Comparison of ENCODE assay signal across 8 mouse cellular contexts in the genomic region with DNA sequence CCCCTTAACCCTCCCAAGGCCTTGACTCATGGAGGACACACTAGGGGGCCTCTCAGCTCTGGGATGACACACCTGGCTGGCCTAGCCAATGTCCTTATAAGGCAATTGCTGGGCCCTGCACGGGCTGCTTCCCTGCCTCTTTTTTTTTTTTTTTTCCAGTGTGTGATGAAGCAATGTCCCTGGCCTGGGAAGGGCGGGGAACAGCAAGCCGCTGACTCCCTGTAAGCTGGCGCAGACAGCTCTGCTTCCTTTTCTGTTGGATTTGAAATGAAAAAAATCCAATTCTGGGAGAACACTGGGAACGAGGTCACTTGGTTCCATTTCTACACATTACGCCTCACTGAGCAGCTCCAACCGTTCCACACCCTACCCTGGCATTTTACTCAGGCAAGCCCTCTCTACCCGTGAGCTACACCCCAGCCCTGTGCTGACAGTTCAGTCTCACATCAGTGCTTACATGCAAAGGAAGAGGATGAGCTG.
DNase-seq lines count a peak whose midpoint lies in the region; ATAC-seq and TF ChIP-seq lines count a peak whose summit lies in the region.

No protein-coding gene starts in this region.

- H3K9me3 ChIP-seq in lung, embryonic 14.5 days (ENCODE audit: low read depth, low read length): no peaks in the 10 kb centered on the region

- peaks cover 19% of the 10 kb centered on the region for H3K4me1 ChIP-seq in lung, embryonic 14.5 days (ENCODE audit: insufficient read depth)

- TF ChIP-seq CTCF in C2C12 (IDR thresholded peaks at IDR 0.05; ENCODE audit: control insufficient read depth, insufficient read depth, insufficient read length): no peak
- no peak for TF ChIP-seq CTCF in lung, embryonic 14.5 days (IDR thresholded peaks at IDR 0.05; ENCODE audit: low read depth)

- no peaks in the 10 kb centered on the region for H3K79me2 ChIP-seq in C2C12 (ENCODE audit: control insufficient read depth, insufficient read depth)

- H3K27ac ChIP-seq in lung, embryonic 14.5 days (ENCODE audit: low read depth): 0 out of 2 replicates have a peak overlapping the region, but pooled peaks have one; percentile 15

- no peak overlapping the region for H3K9ac ChIP-seq in lung, embryonic 14.5 days

- DNase-seq in NIH3T3 (ENCODE audit: low read depth): peak; percentile 93
- DNase-seq in heart, postnatal 36 days: peak; percentile 18 to 39
- peak; percentile 52 for DNase-seq in lung, embryonic 14.5 days
- no peak for DNase-seq in thymus, postnatal 4 days
- DNase-seq in natural killer cell, adult 2 months (ENCODE audit: low spot score in 2 of 2): no peak
- DNase-seq in urinary bladder, adult 2 months (ENCODE audit: low spot score): no peak

- WGBS in lung, embryonic 14.5 days: 46% methylated on average over 8 of the region's 8 CpGs

- no peaks in the 10 kb centered on the region for H3K79me3 ChIP-seq in C2C12 (ENCODE audit: low read depth)

- intact Hi-C loops in heart, postnatal 36 days (cut with DNase I): no loop called here

- no peak overlapping the region for H3K4me2 ChIP-seq in lung, embryonic 14.5 days

- no peaks in the 10 kb centered on the region for H3K36me3 ChIP-seq in C2C12 (ENCODE audit: control insufficient read depth, insufficient read depth)
- H3K36me3 ChIP-seq in lung, embryonic 14.5 days (ENCODE audit: insufficient read depth): no peaks in the 10 kb centered on the region

- peak; percentile 21; the same call in 1 of the 2 replicates for ATAC-seq in lung, embryonic 14.5 days (ENCODE audit: insufficient read depth)
- no peak for ATAC-seq in erythroid progenitor cell, adult 5-6 weeks (replicated peaks; ENCODE audit: low FRiP score, poor library complexity, severe bottlenecking)

- H3ac ChIP-seq in C2C12 (ENCODE audit: control insufficient read depth, insufficient read length, low read depth): peak overlapping the region; percentile 52

- no peak overlapping the region for H3K4me3 ChIP-seq in C2C12 (ENCODE audit: insufficient read depth, poor library complexity, severe bottlenecking)
- H3K4me3 ChIP-seq in lung, embryonic 14.5 days (ENCODE audit: low read depth, low read length): no peak overlapping the region

- no peaks in the 10 kb centered on the region for H3K27me3 ChIP-seq in C2C12 (ENCODE audit: control insufficient read depth, insufficient read depth, insufficient read length)
- H3K27me3 ChIP-seq in lung, embryonic 14.5 days (ENCODE audit: insufficient read depth, low read length): no peaks in the 10 kb centered on the region

TF ChIP-seq in C2C12, 6 proteins besides CTCF, POLR2A, EP300 and RAD21:
- TF ChIP-seq FOSL1 (IDR thresholded peaks at IDR 0.05; ENCODE audit: insufficient read depth, low read length, poor library complexity, severe bottlenecking) (no peak), CEBPB (IDR thresholded peaks at IDR 0.05; ENCODE audit: low read depth) (peak; percentile 96), MAX (IDR thresholded peaks at IDR 0.05) (peak; percentile 74), USF1 (IDR thresholded peaks at IDR 0.05; ENCODE audit: low read depth) (no peak), MYOD1 (IDR thresholded peaks at IDR 0.05; ENCODE audit: control insufficient read depth, insufficient read length, low read depth) (peak; percentile 15)

Comparison
In these comparisons a context has a peak if more than half of its experiments do, and no peak if none do; other contexts are left out.
1. DNase-seq: peak in NIH3T3 (single experiment), heart, postnatal 36 days (2 of 2) and lung, embryonic 14.5 days (single experiment); none in thymus, postnatal 4 days (single experiment), natural killer cell, adult 2 months (0 of 2) and urinary bladder, adult 2 months (single experiment).